Mouse (Mus musculus) lung, postnatal 0 days (tissue): Measurements from ENCODE around the gene 2900026A02Rik.

Experiments
- CTCF ChIP-seq: IDR thresholded peaks from 2 replicates; pipeline ENCODE4 v1.5.1; 2016; ENCODE audit warnings: antibody characterized with exemption, mild to moderate bottlenecking
- EP300 ChIP-seq: IDR thresholded peaks from 2 replicates; pipeline ENCODE4 v1.6.1; 2016; ENCODE audit warnings: antibody characterized with exemption, mild to moderate bottlenecking, control low read depth

- TF ChIP-seq EP300, result no peak
- no peak for TF ChIP-seq CTCF
Observed at GRCm38 (mm10) chr5:113043531-113043930, 177.5 kb downstream of the 2900026A02Rik start.
